25 mouse cellular contexts compared by ENCODE assay signal in the genomic region with DNA sequence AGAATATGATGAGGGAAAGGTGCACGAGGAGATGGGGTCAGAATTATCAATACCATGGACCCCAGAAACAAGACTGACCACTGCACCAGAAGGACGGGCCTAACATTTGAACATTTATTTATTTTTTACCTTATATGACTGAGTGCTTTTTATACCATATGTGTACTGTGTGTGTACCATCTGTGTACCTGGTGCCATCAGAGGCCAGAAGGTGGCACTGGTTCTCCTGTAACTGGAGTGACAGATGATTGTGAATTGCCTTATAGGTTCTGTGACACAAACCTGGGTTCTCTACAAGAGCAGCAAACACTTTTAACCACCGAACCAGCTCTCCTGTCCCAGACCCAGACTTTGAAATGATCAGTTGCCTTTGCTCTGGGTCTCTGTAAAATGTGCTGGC. TPM values are rescaled to one million over a fixed set of nuclear protein-coding genes. Genes with fewer than 3 reads are reported as not detected.
DNase-seq lines count a peak whose midpoint lies in the region; ATAC-seq and TF ChIP-seq lines count a peak whose summit lies in the region.
"Had no signal": no experiment of that assay in that cellular context is flagged by ENCODE, and none has a peak within 500 bp of the region (broad histone marks: within the 10 kb centered on the region; RNA-seq: fewer than 3 reads in every experiment).

No protein-coding gene starts in this region.

- no peak overlapping the region for H3K9ac ChIP-seq in liver, postnatal 0 days (replicated peaks)
- H3K9ac ChIP-seq in liver, embryonic 11.5 days (ENCODE audit: low read depth, low read length) = no peak overlapping the region
- H3K9ac ChIP-seq in CH12.LX (ENCODE audit: insufficient read depth, low read depth) = no peak overlapping the region
- H3K9ac ChIP-seq in stomach, postnatal 0 days (ENCODE audit: low read length) = no peak overlapping the region
- H3K9ac ChIP-seq: heart, embryonic 12.5 days; liver, embryonic 13.5 days had no signal

- peak; percentile 40 for TF ChIP-seq CTCF in gastrocnemius, adult 2 months (IDR thresholded peaks at IDR 0.05)
- TF ChIP-seq CTCF in liver, postnatal 0 days (IDR thresholded peaks at IDR 0.05; ENCODE audit: low read depth) = peak; percentile 16; the same call in 1 of the 2 replicates
- TF ChIP-seq CTCF in CH12.LX (conservative IDR thresholded peaks at IDR 0.05 in 1 of 2, IDR thresholded peaks at IDR 0.05 in 1 of 2; ENCODE audit: low read depth in 2 of 2, low read length in 2 of 2) = peak in 1 of 2 experiments; percentile 54; a peak in 2 of 4 replicates
- peak; percentile 53 for TF ChIP-seq CTCF in stomach, postnatal 0 days (IDR thresholded peaks at IDR 0.05; ENCODE audit: low read depth)

- DNase-seq in gastrocnemius, adult 2 months = no peak
- DNase-seq in gastrocnemius, postnatal 4 days (ENCODE audit: low spot score in 2 of 2) = no peak
- no peak for DNase-seq in liver, postnatal 0 days
- DNase-seq in liver, embryonic 11.5 days (ENCODE audit: low spot score) = no peak
- DNase-seq in CH12.LX (ENCODE audit: extremely low read depth) = peak; percentile 14
- DNase-seq in stomach, postnatal 0 days (ENCODE audit: low spot score) = peak; percentile 19
- DNase-seq in left cerebral cortex, postnatal 14 days (ENCODE audit: low spot score in 2 of 2) = no peak
- no peak for DNase-seq in adrenal gland, adult 18-20 months (ENCODE audit: low spot score in 2 of 2)
- DNase-seq: adrenal gland, postnatal 10 days; cerebellum, adult 8-10 months; gastrocnemius, postnatal 36 days; heart, postnatal 4 days; kidney, adult 8-10 months; liver, embryonic 13.5 days; lung, postnatal 14 days had no signal

- 79% methylated on average over 3 of the region's 3 CpGs for WGBS in liver, postnatal 0 days (ENCODE audit: insufficient replicate concordance)
- WGBS in liver, embryonic 11.5 days = 85% methylated on average over 3 of the region's 3 CpGs
- WGBS in stomach, postnatal 0 days = 78% methylated on average over 3 of the region's 3 CpGs

- intact Hi-C loops in gastrocnemius, adult 2 months (cut with DNase I) = no loop called here
- intact Hi-C loops in left cerebral cortex, postnatal 14 days (cut with DNase I) = no loop called here

- peak; percentile 48 for TF ChIP-seq RAD21 in CH12.LX (IDR thresholded peaks at IDR 0.05; ENCODE audit: low read depth, low read length)

- no peak overlapping the region for H3K4me3 ChIP-seq in gastrocnemius, adult 2 months
- no peak overlapping the region for H3K4me3 ChIP-seq in liver, postnatal 0 days (ENCODE audit: low read depth, low read length)
- no peak overlapping the region for H3K4me3 ChIP-seq in liver, embryonic 11.5 days (ENCODE audit: low read depth, low read length)
- no peak overlapping the region for H3K4me3 ChIP-seq in CH12.LX (replicated peaks in 1 of 3; ENCODE audit: low read depth in 2 of 3, low read length in 2 of 3, poor library complexity in 1 of 3)
- H3K4me3 ChIP-seq in stomach, postnatal 0 days (ENCODE audit: low read depth, low read length) = no peak overlapping the region
- H3K4me3 ChIP-seq: forebrain, embryonic 10.5 days; heart, embryonic 12.5 days; limb, embryonic 10.5 days; liver, embryonic 13.5 days; midbrain, embryonic 10.5 days; myocyte had no signal

- no peak for TF ChIP-seq POLR2A in CH12.LX (IDR thresholded peaks at IDR 0.05; ENCODE audit: low read depth, low read length)

- TF ChIP-seq EP300 in liver, postnatal 0 days (IDR thresholded peaks at IDR 0.05; ENCODE audit: low read depth) = no peak
- no peak for TF ChIP-seq EP300 in CH12.LX (IDR thresholded peaks at IDR 0.05; ENCODE audit: low read length)
- TF ChIP-seq EP300 in stomach, postnatal 0 days (optimal IDR thresholded peaks at IDR 0.05) = no peak

- in situ Hi-C loops in CH12.LX (cut with MboI; ENCODE audit: low pct_ligation_motif_present, low pct_unique_long_range_greater_than_20kb, low sequenced_read_pairs) = no loop called here

- H3K9me3 ChIP-seq in liver, postnatal 0 days (ENCODE audit: low read length) = no peaks in the 10 kb centered on the region
- H3K9me3 ChIP-seq in liver, embryonic 11.5 days (ENCODE audit: control insufficient read depth, low read length) = no peaks in the 10 kb centered on the region
- H3K9me3 ChIP-seq in CH12.LX (replicated peaks; ENCODE audit: low read length) = no peaks in the 10 kb centered on the region
- H3K9me3 ChIP-seq in stomach, postnatal 0 days (ENCODE audit: control insufficient read depth, low read length) = no peaks in the 10 kb centered on the region
- H3K9me3 ChIP-seq: forebrain, embryonic 10.5 days; limb, embryonic 10.5 days; liver, embryonic 13.5 days; midbrain, embryonic 10.5 days had no signal

- H3K36me3 ChIP-seq in liver, postnatal 0 days (replicated peaks; ENCODE audit: insufficient read depth, low read length) = no peaks in the 10 kb centered on the region
- no peaks in the 10 kb centered on the region for H3K36me3 ChIP-seq in liver, embryonic 11.5 days (ENCODE audit: control insufficient read depth, insufficient read depth, low read length)
- H3K36me3 ChIP-seq in CH12.LX (replicated peaks in 1 of 2; ENCODE audit: control insufficient read depth in 1 of 2, insufficient read depth in 1 of 2, low read length in 1 of 2) = no peaks in the 10 kb centered on the region
- no peaks in the 10 kb centered on the region for H3K36me3 ChIP-seq in stomach, postnatal 0 days (ENCODE audit: control insufficient read depth, insufficient read depth, low read length)
- H3K36me3 ChIP-seq: forebrain, embryonic 10.5 days; heart, embryonic 12.5 days; limb, embryonic 10.5 days; liver, embryonic 13.5 days; midbrain, embryonic 10.5 days had no signal

- H3K27ac ChIP-seq in gastrocnemius, adult 2 months = 0 out of 2 replicates have a peak overlapping the region, but pooled peaks have one; percentile 6
- no peak overlapping the region for H3K27ac ChIP-seq in liver, postnatal 0 days (ENCODE audit: low read depth)
- no peak overlapping the region for H3K27ac ChIP-seq in liver, embryonic 11.5 days (ENCODE audit: low read depth, low read length)
- no peak overlapping the region for H3K27ac ChIP-seq in CH12.LX (ENCODE audit: insufficient read depth, low read depth)
- no peak overlapping the region for H3K27ac ChIP-seq in stomach, postnatal 0 days (replicated peaks)
- H3K27ac ChIP-seq: forebrain, embryonic 10.5 days; limb, embryonic 10.5 days; liver, embryonic 13.5 days; midbrain, embryonic 10.5 days had no signal

- no peaks in the 10 kb centered on the region for H3K27me3 ChIP-seq in liver, postnatal 0 days (ENCODE audit: insufficient read depth, low read length)
- H3K27me3 ChIP-seq in liver, embryonic 11.5 days (replicated peaks; ENCODE audit: control insufficient read depth, insufficient read depth, low read length) = no peaks in the 10 kb centered on the region
- no peaks in the 10 kb centered on the region for H3K27me3 ChIP-seq in CH12.LX (replicated peaks)
- no peaks in the 10 kb centered on the region for H3K27me3 ChIP-seq in stomach, postnatal 0 days (ENCODE audit: control insufficient read depth, insufficient read depth, low read length)
- H3K27me3 ChIP-seq: heart, embryonic 12.5 days; liver, embryonic 13.5 days had no signal

- peaks cover 3% of the 10 kb centered on the region for H3K4me1 ChIP-seq in liver, postnatal 0 days (ENCODE audit: insufficient read depth)
- H3K4me1 ChIP-seq in liver, embryonic 11.5 days (replicated peaks; ENCODE audit: control insufficient read depth, insufficient read depth, low read length) = no peaks in the 10 kb centered on the region
- peaks cover 0 to 9% of the 10 kb centered on the region in 2 experiments; a peak in 1 of 4 replicates for H3K4me1 ChIP-seq in CH12.LX (ENCODE audit: control insufficient read depth in 1 of 2, insufficient read depth in 2 of 2)
- H3K4me1 ChIP-seq in stomach, postnatal 0 days (replicated peaks; ENCODE audit: control insufficient read depth, insufficient read depth) = 0 out of 2 replicates have a peak, but pooled peaks cover 3% of the 10 kb centered on the region
- H3K4me1 ChIP-seq: heart, embryonic 12.5 days; limb, embryonic 10.5 days; liver, embryonic 13.5 days had no signal

- dilution Hi-C loops in CH12.LX (cut with MboI; ENCODE audit: extremely low pct_ligation_motif_present, extremely low pct_unique_long_range_greater_than_20kb, low sequenced_read_pairs) = no loop called here

- no peak overlapping the region for H3K4me2 ChIP-seq in liver, postnatal 0 days (ENCODE audit: low read depth, low read length)
- H3K4me2 ChIP-seq in liver, embryonic 11.5 days = no peak overlapping the region
- no peak overlapping the region for H3K4me2 ChIP-seq in CH12.LX (ENCODE audit: insufficient read depth, low read depth, poor library complexity, severe bottlenecking)
- H3K4me2 ChIP-seq in stomach, postnatal 0 days (replicated peaks; ENCODE audit: low read depth) = no peak overlapping the region
- H3K4me2 ChIP-seq: heart, embryonic 12.5 days; liver, embryonic 13.5 days had no signal

- H3K79me2 ChIP-seq in CH12.LX (replicated peaks; ENCODE audit: control insufficient read depth, extremely low read depth, insufficient read depth, poor library complexity, severe bottlenecking) = no peaks in the 10 kb centered on the region

- ATAC-seq in liver, postnatal 0 days = no peak
- no peak for ATAC-seq in liver, embryonic 11.5 days (replicated peaks; ENCODE audit: low FRiP score)
- no peak for ATAC-seq in stomach, postnatal 0 days (ENCODE audit: low FRiP score, low TSS enrichment)
- ATAC-seq: hindbrain, embryonic 16.5 days had no signal

RNA-seq across cellular contexts. Expression of a gene that starts 31.8 kb away (rescaled TPM):
- not detected for total RNA-seq in gastrocnemius, adult 2 months (2021)
- not detected for total RNA-seq in gastrocnemius, postnatal 4 days (2021)
- polyA plus RNA-seq in liver, postnatal 0 days (2015; fragmentation: Nextera tagmentation; extraction: Ambion mirVana) = not detected in 2 replicates
- polyA plus RNA-seq in liver, embryonic 11.5 days (2014; fragmentation: Nextera tagmentation; extraction: Ambion mirVana) = not detected in 2 replicates
- total RNA-seq in CH12.LX (2012; rRNA removed) (not detected in 2 replicates), CH12.LX (2014; rRNA removed) (not detected in 2 replicates)
- not detected in 2 replicates for polyA plus RNA-seq in CH12.LX (2012; ENCODE audit: insufficient read length, low read depth)
- polyA plus RNA-seq in stomach, postnatal 0 days (2015; fragmentation: Nextera tagmentation; extraction: Ambion mirVana) = not detected in 2 replicates
- total RNA-seq in left cerebral cortex, postnatal 14 days (2021) = not detected
- total RNA-seq in adrenal gland, adult 18-20 months (2021) = not detected
- total RNA-seq: adrenal gland, postnatal 10 days; gastrocnemius, postnatal 36 days; heart, postnatal 4 days; neutrophil, adult 5-6 weeks had no signal
- polyA plus RNA-seq: embryonic facial prominence, embryonic 14.5 days; forebrain, embryonic 10.5 days; frontal cortex, adult 2 months; heart, embryonic 12.5 days; hindbrain, embryonic 16.5 days; large intestine, adult 2 months; limb, embryonic 10.5 days; liver, embryonic 13.5 days; midbrain, embryonic 10.5 days; myocyte had no signal

RNA-seq across cellular contexts. Expression of a gene that starts 43.9 kb away (rescaled TPM):
- 1 to 10 TPM; 4.6 to 6.3 TPM for total RNA-seq in gastrocnemius, adult 2 months (2021)
- 1 to 10 TPM; 7.8 to 8.9 TPM for total RNA-seq in gastrocnemius, postnatal 4 days (2021)
- 10.0 and 10.5 TPM in 2 replicates for polyA plus RNA-seq in liver, postnatal 0 days (2015; fragmentation: Nextera tagmentation; extraction: Ambion mirVana)
- 15.4 and 16.8 TPM in 2 replicates for polyA plus RNA-seq in liver, embryonic 11.5 days (2014; fragmentation: Nextera tagmentation; extraction: Ambion mirVana)
- total RNA-seq in CH12.LX (2012; rRNA removed) (6.0 and 8.7 TPM in 2 replicates), CH12.LX (2014; rRNA removed) (7.0 and 8.7 TPM in 2 replicates)
- 11.5 and 11.7 TPM in 2 replicates for polyA plus RNA-seq in CH12.LX (2012; ENCODE audit: insufficient read length, low read depth)
- 5.8 and 7.6 TPM in 2 replicates for polyA plus RNA-seq in stomach, postnatal 0 days (2015; fragmentation: Nextera tagmentation; extraction: Ambion mirVana)
- total RNA-seq in left cerebral cortex, postnatal 14 days (2021) = 10 to 100 TPM; 12.6 to 14.6 TPM
- total RNA-seq in adrenal gland, adult 18-20 months (2021) = 10 to 100 TPM; 10.1 to 14.2 TPM

RNA-seq across cellular contexts. Expression of a gene that starts 54.8 kb away (rescaled TPM):
- 10 to 100 TPM; 20.7 to 29.1 TPM for total RNA-seq in gastrocnemius, adult 2 months (2021)
- total RNA-seq in gastrocnemius, postnatal 4 days (2021) = 10 to 100 TPM; 16.0 to 16.3 TPM
- 10.3 and 11.4 TPM in 2 replicates for polyA plus RNA-seq in liver, postnatal 0 days (2015; fragmentation: Nextera tagmentation; extraction: Ambion mirVana)
- polyA plus RNA-seq in liver, embryonic 11.5 days (2014; fragmentation: Nextera tagmentation; extraction: Ambion mirVana) = 23.5 TPM in 2 replicates
- total RNA-seq in CH12.LX (2012; rRNA removed) (15.7 and 16.1 TPM in 2 replicates), CH12.LX (2014; rRNA removed) (17.5 and 20.7 TPM in 2 replicates)
- polyA plus RNA-seq in CH12.LX (2012; ENCODE audit: insufficient read length, low read depth) = 16.8 and 20.0 TPM in 2 replicates
- 15.4 and 15.5 TPM in 2 replicates for polyA plus RNA-seq in stomach, postnatal 0 days (2015; fragmentation: Nextera tagmentation; extraction: Ambion mirVana)
- 1 to 10 TPM; 6.1 to 9.5 TPM for total RNA-seq in left cerebral cortex, postnatal 14 days (2021)
- total RNA-seq in adrenal gland, adult 18-20 months (2021) = 10 to 100 TPM; 14.1 to 15.7 TPM

Comparison
In these comparisons a context has a peak if more than half of its experiments do, and no peak if none do; other contexts are left out.
1. DNase-seq: peak in CH12.LX (single experiment) and stomach, postnatal 0 days (single experiment); none in gastrocnemius, adult 2 months (single experiment), gastrocnemius, postnatal 4 days (0 of 2), liver, postnatal 0 days (single experiment), liver, embryonic 11.5 days (single experiment), left cerebral cortex, postnatal 14 days (0 of 2) and adrenal gland, adult 18-20 months (0 of 2).